Mouse (Mus musculus) MEL (cell line): Measurements from ENCODE around the gene Psd.

Experiments used
- CTCF ChIP-seq, 3 experiments: IDR thresholded peaks in 2 of 3; conservative IDR thresholded peaks in 1 of 3; 2 replicates each; pipeline ENCODE4 v1.5.1; 2011 to 2012; ENCODE audit warnings: low read length in 3 of 3, low read depth in 2 of 3, mild to moderate bottlenecking in 2 of 3, improper control_type of control experiment in 1 of 3, inconsistent platforms in 1 of 3, mixed read lengths in 1 of 3, moderate library complexity in 1 of 3; ENCODE audit not compliant: control insufficient read depth in 1 of 3, insufficient read depth in 1 of 3, poor library complexity in 1 of 3, severe bottlenecking in 1 of 3
- E2F4 ChIP-seq: IDR thresholded peaks from 2 replicates; pipeline ENCODE4 v1.6.1; 2011; ENCODE audit warnings: low read depth, low read length, improper control_type of control experiment, borderline replicate concordance
- ELF1 ChIP-seq: IDR thresholded peaks from 2 replicates; pipeline ENCODE4 v1.6.1; 2014; ENCODE audit warnings: low read depth, mild to moderate bottlenecking, inconsistent platforms, low read length, improper control_type of control experiment, moderate library complexity
- EP300 ChIP-seq, 2 experiments: IDR thresholded peaks; 2 replicates each; pipeline ENCODE4 v1.6.1; 2011; ENCODE audit warnings: improper control_type of control experiment in 2 of 2, low read length in 2 of 2, low read depth in 1 of 2, mild to moderate bottlenecking in 1 of 2
- GABPA ChIP-seq: IDR thresholded peaks from 2 replicates; pipeline ENCODE4 v1.6.1; 2012; ENCODE audit warnings: low read depth, mild to moderate bottlenecking, inconsistent platforms, low read length, improper control_type of control experiment, moderate library complexity
- GATA1 ChIP-seq: IDR thresholded peaks from 2 replicates; pipeline ENCODE4 v1.6.1; 2011; ENCODE audit warnings: low read depth, low read length, improper control_type of control experiment
- POLR2A ChIP-seq, 2 experiments: IDR thresholded peaks; 2 replicates each; pipeline ENCODE4 v1.6.1; 2011 to 2012; ENCODE audit warnings: low read length in 2 of 2, mild to moderate bottlenecking in 2 of 2, control low read depth in 1 of 2, improper control_type of control experiment in 1 of 2, low read depth in 1 of 2, moderate library complexity in 1 of 2; ENCODE audit not compliant: control insufficient read depth in 1 of 2, insufficient read depth in 1 of 2, poor library complexity in 1 of 2
- USF1 ChIP-seq: IDR thresholded peaks from 2 replicates; pipeline ENCODE4 v1.6.1; 2014; ENCODE audit warnings: low read depth, mild to moderate bottlenecking, inconsistent platforms, low read length, improper control_type of control experiment, moderate library complexity
- ZKSCAN1 ChIP-seq: IDR thresholded peaks from 2 replicates; pipeline ENCODE4 v1.6.1; 2012; ENCODE audit warnings: low read depth, mild to moderate bottlenecking, inconsistent platforms, low read length, improper control_type of control experiment, moderate library complexity
- ZNF384 ChIP-seq: IDR thresholded peaks from 2 replicates; pipeline ENCODE4 v1.6.1; 2012; ENCODE audit warnings: low read depth, mild to moderate bottlenecking, inconsistent platforms, low read length, improper control_type of control experiment

- TF ChIP-seq POLR2A (IDR thresholded peaks at IDR 0.05; ENCODE audit: control insufficient read depth in 1 of 2, insufficient read depth in 1 of 2, low read depth in 1 of 2, low read length in 2 of 2, poor library complexity in 1 of 2) (no peak), GATA1 (no peak), EP300 (IDR thresholded peaks at IDR 0.05; ENCODE audit: low read depth in 1 of 2, low read length in 2 of 2) (no peak), ZNF384 (no peak), CTCF (IDR thresholded peaks at IDR 0.05 in 2 of 3, conservative IDR thresholded peaks at IDR 0.05 in 1 of 3; ENCODE audit: control insufficient read depth in 1 of 3, insufficient read depth in 1 of 3, low read depth in 2 of 3, low read length in 3 of 3, poor library complexity in 1 of 3, severe bottlenecking in 1 of 3) (no peak), ELF1 (no peak), E2F4 (no peak), ZKSCAN1 (no peak), GABPA (no peak), USF1 (no peak)
Measured at GRCm38 (mm10) chr19:46322144-46322995, 4.6 kb downstream of the Psd start.
